In genomic region chr5:25383581-25383980, GRCm38 (mm10) we compare ENCODE assay signal across 12 mouse cellular contexts.
DNase-seq lines count a peak whose midpoint lies in the region; ATAC-seq and TF ChIP-seq lines count a peak whose summit lies in the region.
"Had no signal": no experiment of that assay in that cellular context is flagged by ENCODE, and none has a peak within 500 bp of the region (broad histone marks: within the 10 kb centered on the region; RNA-seq: fewer than 3 reads in every experiment).

No protein-coding gene starts in this region.

- H3K4me3 ChIP-seq in kidney, adult 2 months (ENCODE audit: insufficient read depth, low read depth, low read length): no peak overlapping the region
- no peak overlapping the region for H3K4me3 ChIP-seq in kidney, embryonic 16.5 days (ENCODE audit: low read length)
- H3K4me3 ChIP-seq in hindbrain, embryonic 13.5 days: no peak overlapping the region
- H3K4me3 ChIP-seq: embryonic facial prominence, embryonic 13.5 days; forebrain, embryonic 13.5 days; midbrain, embryonic 10.5 days had no signal

- H3K4me1 ChIP-seq in kidney, adult 2 months (ENCODE audit: control insufficient read depth, insufficient read depth, low read length): no peaks in the 10 kb centered on the region
- H3K4me1 ChIP-seq in kidney, embryonic 16.5 days (ENCODE audit: insufficient read depth, low read length): no peaks in the 10 kb centered on the region
- H3K4me1 ChIP-seq in hindbrain, embryonic 13.5 days (replicated peaks): no peaks in the 10 kb centered on the region
- H3K4me1 ChIP-seq: embryonic facial prominence, embryonic 13.5 days; forebrain, embryonic 13.5 days had no signal

- peak; percentile 11 for DNase-seq in cerebellum, adult 9-11 months
- DNase-seq in cerebellum, adult 11-12 months: no peak
- peak; percentile 37 for DNase-seq in kidney, adult 2 months
- DNase-seq in right cerebral cortex, postnatal 10 days (ENCODE audit: low spot score in 2 of 2): peak; percentile 44 to 50
- no peak for DNase-seq in right cerebral cortex, postnatal 25 days
- DNase-seq in kidney, postnatal 4 days: peak; percentile 9 to 26

- no peaks in the 10 kb centered on the region for H3K9me3 ChIP-seq in kidney, embryonic 16.5 days (ENCODE audit: low read length)
- H3K9me3 ChIP-seq in hindbrain, embryonic 13.5 days: no peaks in the 10 kb centered on the region
- H3K9me3 ChIP-seq: embryonic facial prominence, embryonic 13.5 days; forebrain, embryonic 13.5 days; midbrain, embryonic 10.5 days had no signal

- ATAC-seq in kidney, embryonic 16.5 days (ENCODE audit: low FRiP score, low TSS enrichment): no peak
- no peak for ATAC-seq in hindbrain, embryonic 13.5 days (ENCODE audit: low FRiP score)
- ATAC-seq: forebrain, embryonic 13.5 days; intestine, embryonic 16.5 days had no signal

- TF ChIP-seq POLR2A in kidney, adult 2 months (IDR thresholded peaks at IDR 0.05; ENCODE audit: low read depth, low read length): no peak

- 76% methylated on average over 11 of the region's 11 CpGs for WGBS in kidney, adult 2 months
- 84% methylated on average over 11 of the region's 11 CpGs for WGBS in kidney, embryonic 16.5 days
- 85% methylated on average over 11 of the region's 11 CpGs for WGBS in hindbrain, embryonic 13.5 days

- H3K27ac ChIP-seq in kidney, adult 2 months (ENCODE audit: insufficient read depth, low read depth, low read length): no peak overlapping the region
- H3K27ac ChIP-seq in kidney, embryonic 16.5 days (ENCODE audit: low read length): no peak overlapping the region
- no peak overlapping the region for H3K27ac ChIP-seq in hindbrain, embryonic 13.5 days
- H3K27ac ChIP-seq: embryonic facial prominence, embryonic 13.5 days; forebrain, embryonic 13.5 days; midbrain, embryonic 10.5 days had no signal

- no peaks in the 10 kb centered on the region for H3K27me3 ChIP-seq in kidney, adult 2 months (replicated peaks; ENCODE audit: control insufficient read depth, insufficient read depth, low read length)
- no peaks in the 10 kb centered on the region for H3K27me3 ChIP-seq in kidney, embryonic 16.5 days (ENCODE audit: insufficient read depth, low read length)
- no peaks in the 10 kb centered on the region for H3K27me3 ChIP-seq in hindbrain, embryonic 13.5 days
- H3K27me3 ChIP-seq: embryonic facial prominence, embryonic 13.5 days; forebrain, embryonic 13.5 days had no signal

- H3K36me3 ChIP-seq in kidney, adult 2 months (ENCODE audit: control insufficient read depth, insufficient read depth, low read length): no peaks in the 10 kb centered on the region
- H3K36me3 ChIP-seq in kidney, embryonic 16.5 days (ENCODE audit: insufficient read depth, low read length): 0 out of 2 replicates have a peak, but pooled peaks cover 3% of the 10 kb centered on the region
- H3K36me3 ChIP-seq in hindbrain, embryonic 13.5 days: peaks cover 17% of the 10 kb centered on the region

- H3K9ac ChIP-seq in kidney, embryonic 16.5 days (replicated peaks; ENCODE audit: low read length): no peak overlapping the region
- no peak overlapping the region for H3K9ac ChIP-seq in hindbrain, embryonic 13.5 days
- H3K9ac ChIP-seq: embryonic facial prominence, embryonic 13.5 days; forebrain, embryonic 13.5 days had no signal

- TF ChIP-seq CTCF in kidney, adult 2 months (conservative IDR thresholded peaks at IDR 0.05; ENCODE audit: insufficient read depth, insufficient read length, low read depth, low read length): no peak

- no peak overlapping the region for H3K4me2 ChIP-seq in kidney, embryonic 16.5 days (replicated peaks; ENCODE audit: low read depth, low read length)
- no peak overlapping the region for H3K4me2 ChIP-seq in hindbrain, embryonic 13.5 days
- H3K4me2 ChIP-seq: embryonic facial prominence, embryonic 13.5 days; forebrain, embryonic 13.5 days had no signal

Comparison
In these comparisons a context has a peak if more than half of its experiments do, and no peak if none do; other contexts are left out.
1. DNase-seq: peak in cerebellum, adult 9-11 months (single experiment), kidney, adult 2 months (single experiment), right cerebral cortex, postnatal 10 days (2 of 2) and kidney, postnatal 4 days (2 of 2); none in cerebellum, adult 11-12 months (single experiment) and right cerebral cortex, postnatal 25 days (single experiment).